Mouse (Mus musculus): Measurements from ENCODE around the gene Fhl3.
A peak's percentile ranks its signal among the peaks of the same experiment; 100 is the strongest.

- TF ChIP-seq POLR2A (IDR thresholded peaks at IDR 0.05; ENCODE audit: borderline replicate concordance, insufficient read depth, low read length): peak; percentile 68; the same call in 1 of the 2 replicates
- no peak for TF ChIP-seq CTCF (IDR thresholded peaks at IDR 0.05; ENCODE audit: borderline replicate concordance, insufficient read depth, low read depth, low read length)
Observed at GRCm38 (mm10) chr4:124741376-124742343, 41.2 kb downstream of the Fhl3 start, which contains the start of gene Inpp5b.
